Mouse (Mus musculus): ENCODE measurements around the gene Dgat2.

DNA sequence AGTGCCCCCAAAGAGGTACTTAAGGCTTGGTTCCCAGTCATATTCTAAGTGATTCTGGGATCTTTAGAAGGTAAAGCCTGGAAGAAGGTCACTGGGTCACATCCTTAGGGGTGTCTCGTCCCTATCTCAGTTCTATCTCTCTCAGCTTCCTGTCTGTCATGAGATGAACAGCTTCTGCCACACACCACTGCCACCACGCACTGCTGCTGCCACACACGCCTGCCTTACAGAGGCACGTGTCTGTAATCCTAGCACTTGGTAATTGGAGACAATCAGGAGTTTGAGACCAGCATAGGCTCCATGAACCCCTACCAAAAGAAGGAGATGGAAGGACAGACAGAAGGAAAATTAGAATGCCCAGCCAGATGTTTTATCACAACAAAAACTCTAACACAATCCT is 62.4 kb downstream of the Dgat2 start:
- no peak for TF ChIP-seq POLR2A (IDR thresholded peaks at IDR 0.05; ENCODE audit: insufficient read depth, low read length)
- TF ChIP-seq EP300 (IDR thresholded peaks at IDR 0.05; ENCODE audit: insufficient read depth, low read depth, low read length) = no peak

All from ES-Bruce4 (cell line).